Mouse (Mus musculus) left cerebral cortex, adult 18-20 months (tissue): ENCODE results near the gene Olfr667. TPM values are rescaled to one million over a fixed set of nuclear protein-coding genes. Genes with fewer than 3 reads are reported as not detected.
"Not testable (repeated sequence)": the region's sequence is repeated elsewhere in the genome, so short reads cannot be mapped to it uniquely, and the experiment has no call there.

Source experiments
- DNase-seq, 2 experiments: peaks; one replicate each; pipeline ENCODE4 v3.0.0; 2021 to 2022; ENCODE audit warnings: low spot score in 2 of 2, mixed read lengths in 1 of 2
- long read RNA-seq, 2 experiments: library from polyadenylated mRNA; stranded (forward); transcript quantifications; one replicate each; pipeline ENCODE4 v2.0.0; 2021
- total RNA-seq, 2 experiments: library from RNA; stranded (reverse); gene quantifications; 2 replicates each; pipeline ENCODE4 v1.2.3; 2021

Olfr667 gene
- not detected for total RNA-seq
- long read RNA-seq, experiment 1 = 0 reads
- long read RNA-seq, experiment 2 = 0 reads

GRCm38 (mm10) chr7:104921382-104921781 is at the start of gene Olfr667:
TSS of gene Olfr667 (minus strand) at chr7:104921482.
- DNase-seq = no peak

DNA sequence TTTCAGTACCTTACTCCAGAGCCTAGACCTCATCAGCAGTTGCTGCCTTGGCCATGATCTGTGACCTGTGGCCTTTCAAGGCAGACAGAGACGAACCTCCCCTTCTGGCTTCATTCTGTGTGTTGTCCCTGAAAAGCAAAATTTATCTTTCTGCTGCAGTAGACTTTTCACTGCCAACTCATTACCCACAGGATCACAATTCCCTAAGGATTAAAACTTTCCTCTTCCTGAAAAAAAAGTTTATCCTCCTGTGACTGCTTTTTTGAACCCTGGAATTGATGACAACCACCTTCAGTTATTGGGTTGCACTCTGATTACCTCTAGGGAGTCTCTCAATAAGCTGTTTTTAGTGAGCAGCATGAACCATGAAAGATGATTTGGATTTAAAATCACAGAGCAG is 41.2 kb upstream of the Olfr667 start, which contains the start of gene Olfr670:
Gene Olfr670 (minus strand): TSS at position 101 of the 400 bp plus-strand sequence.
- no peak for DNase-seq

- not testable (repeated sequence) for DNase-seq
Observed at GRCm38 (mm10) chr7:104950234-104950633, 29.0 kb upstream of the Olfr667 start.

- DNase-seq = no peak
Observed at GRCm38 (mm10) chr7:104933940-104934339, 12.7 kb upstream of the Olfr667 start, which contains the start of gene Olfr669. TSS of gene Olfr669 (plus strand) at chr7:104934240.

- no peak for DNase-seq
Observed at GRCm38 (mm10) chr7:104927957-104928356, 6.7 kb upstream of the Olfr667 start, which contains the start of gene Olfr668. TSS of gene Olfr668 (minus strand) at chr7:104928057.

DNA sequence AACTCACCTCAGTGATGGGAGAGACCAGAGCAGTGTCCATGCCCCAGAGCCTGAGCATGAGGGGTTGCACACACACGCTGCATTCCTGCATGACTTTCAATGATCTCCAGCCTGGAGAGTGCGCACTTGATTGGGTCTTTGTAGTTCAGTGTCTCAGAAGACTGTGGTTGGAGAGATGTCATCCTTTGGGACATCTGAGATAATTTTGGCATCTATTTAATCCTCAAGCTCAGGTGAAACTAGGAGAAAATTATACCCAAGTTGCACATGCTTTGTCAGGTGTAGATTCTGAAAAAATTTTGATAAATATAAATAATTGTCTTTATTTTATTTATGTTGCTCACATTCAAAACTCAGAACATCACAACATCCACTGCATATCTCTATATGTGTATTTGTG is 25.4 kb downstream of the Olfr667 start, which contains the start of gene Olfr666:
Gene Olfr666 (minus strand): TSS at position 101 of the 400 bp plus-strand sequence.
- DNase-seq = no peak

- DNase-seq = no peak
Observed at GRCm38 (mm10) chr7:104877731-104878130, 43.6 kb downstream of the Olfr667 start, which contains the start of gene Olfr665. TSS of gene Olfr665 (plus strand) at chr7:104878031.

Other genes with a start within 250 kb of the Olfr667 start
- not detected for gene Olfr661, start 235.0 kb downstream of the Olfr667 start, total RNA-seq
- gene Usp17le, start 144.0 kb downstream of the Olfr667 start, total RNA-seq = not detected
- not detected for gene Usp17lb, start 78.9 kb downstream of the Olfr667 start, total RNA-seq
- not detected for gene Usp17la, start 64.5 kb downstream of the Olfr667 start, total RNA-seq
- not detected for gene Olfr665, start 43.5 kb downstream of the Olfr667 start, total RNA-seq
- gene Olfr666, start 25.5 kb downstream of the Olfr667 start, total RNA-seq = not detected
- not detected for gene Olfr668, start 6.6 kb upstream of the Olfr667 start, total RNA-seq
- gene Olfr669, start 12.8 kb upstream of the Olfr667 start, total RNA-seq = not detected
- gene Olfr670, start 41.1 kb upstream of the Olfr667 start, total RNA-seq = not detected
- not detected for gene Olfr671, start 57.6 kb upstream of the Olfr667 start, total RNA-seq
- not detected for gene Olfr672, start 80.5 kb upstream of the Olfr667 start, total RNA-seq
- gene Olfr675, start 107.0 kb upstream of the Olfr667 start, total RNA-seq = not detected
- gene Olfr676, start 111.2 kb upstream of the Olfr667 start, total RNA-seq = not detected
- not detected for gene Olfr677, start 129.9 kb upstream of the Olfr667 start, total RNA-seq
- gene Olfr678, start 143.0 kb upstream of the Olfr667 start, total RNA-seq = not detected
- not detected for gene Olfr679, start 159.7 kb upstream of the Olfr667 start, total RNA-seq
- gene Olfr680-ps1, start 171.3 kb upstream of the Olfr667 start, total RNA-seq = not detected
- gene Olfr681, start 195.4 kb upstream of the Olfr667 start, total RNA-seq = not detected
- not detected for gene Olfr683, start 225.5 kb upstream of the Olfr667 start, total RNA-seq
- not detected for gene Olfr684, start 242.2 kb upstream of the Olfr667 start, total RNA-seq